Mouse (Mus musculus): Measurements from ENCODE around the gene Gm11168.
"Not testable (repeated sequence)": the region's sequence is repeated elsewhere in the genome, so short reads cannot be mapped to it uniquely, and the experiment has no call there.

Gene Gm11168

GRCm38 (mm10) chr9:3002794-3003396 lies at the start of gene Gm11168:
Gm11168 (plus strand) TSS chr9:3003346.
- not testable (repeated sequence) for DNase-seq (ENCODE audit: low spot score)

GRCm38 (mm10) chr9:3000445-3000972 lies 2.6 kb upstream of the Gm11168 start, which contains the start of gene Gm10722:
Gm10722 (plus strand) TSS chr9:3000922.
- not testable (repeated sequence) for DNase-seq (ENCODE audit: low spot score)

GRCm38 (mm10) chr9:3001006-3001405 lies 2.1 kb upstream of the Gm11168 start:
- not testable (repeated sequence) for DNase-seq (ENCODE audit: low spot score)

GRCm38 (mm10) chr9:3001948-3002659 lies 1.0 kb upstream of the Gm11168 start:
- peak; percentile 100 for DNase-seq (ENCODE audit: low spot score)

GRCm38 (mm10) chr9:3006179-3006578 lies 3.0 kb downstream of the Gm11168 start:
- not testable (repeated sequence) for DNase-seq (ENCODE audit: low spot score)

GRCm38 (mm10) chr9:3006636-3007035 lies 3.5 kb downstream of the Gm11168 start:
- DNase-seq (ENCODE audit: low spot score), result peak; percentile 95

GRCm38 (mm10) chr9:3007272-3007671 lies 4.1 kb downstream of the Gm11168 start:
- DNase-seq (ENCODE audit: low spot score), result not testable (repeated sequence)

- not testable (repeated sequence) for DNase-seq (ENCODE audit: low spot score)
Measured at GRCm38 (mm10) chr9:3009331-3009730, 6.2 kb downstream of the Gm11168 start.

GRCm38 (mm10) chr9:3012054-3012621 lies 9.0 kb downstream of the Gm11168 start:
- DNase-seq (ENCODE audit: low spot score), result not testable (repeated sequence)

- DNase-seq (ENCODE audit: low spot score), result not testable (repeated sequence)
Measured at GRCm38 (mm10) chr9:3012733-3013279, 9.7 kb downstream of the Gm11168 start, which contains the start of gene Gm10721. Gm10721 (plus strand) TSS chr9:3013140.

- not testable (repeated sequence) for DNase-seq (ENCODE audit: low spot score)
Measured at GRCm38 (mm10) chr9:3015354-3015753, 12.2 kb downstream of the Gm11168 start, which contains the start of gene Gm10720. Gm10720 (plus strand) TSS chr9:3015654.

GRCm38 (mm10) chr9:3015896-3016295 lies 12.8 kb downstream of the Gm11168 start:
- DNase-seq (ENCODE audit: low spot score), result not testable (repeated sequence)

- DNase-seq (ENCODE audit: low spot score), result not testable (repeated sequence)
Measured at GRCm38 (mm10) chr9:3017108-3017507, 14.0 kb downstream of the Gm11168 start, which contains the start of gene Gm10719. Gm10719 (plus strand) TSS chr9:3017408.

GRCm38 (mm10) chr9:3018944-3019343 lies 15.8 kb downstream of the Gm11168 start:
- peak; percentile 29 for DNase-seq (ENCODE audit: low spot score)

- peak; percentile 34 for DNase-seq (ENCODE audit: low spot score)
Measured at GRCm38 (mm10) chr9:3019835-3020727, 16.9 kb downstream of the Gm11168 start.

GRCm38 (mm10) chr9:3022316-3023008 lies 19.3 kb downstream of the Gm11168 start:
- DNase-seq (ENCODE audit: low spot score), result peak; percentile 73

- peak; percentile 14 for DNase-seq (ENCODE audit: low spot score)
Measured at GRCm38 (mm10) chr9:3023312-3023984, 20.3 kb downstream of the Gm11168 start, which contains the start of gene Gm10718. Gm10718 (plus strand) TSS chr9:3023547.

- peak; percentile 94 for DNase-seq (ENCODE audit: low spot score)
Measured at GRCm38 (mm10) chr9:3023985-3024648, 21.0 kb downstream of the Gm11168 start.

GRCm38 (mm10) chr9:3024912-3025467 lies 21.8 kb downstream of the Gm11168 start, which contains the start of gene Gm10717:
Gm10717 (plus strand) TSS chr9:3025417.
- DNase-seq (ENCODE audit: low spot score), result not testable (repeated sequence)
